Mouse (Mus musculus): ENCODE data around the gene 7420426K07Rik. TPM values are rescaled to one million over a fixed set of nuclear protein-coding genes. Genes with fewer than 3 reads are reported as not detected.

7420426K07Rik gene
- total RNA-seq (2015) (not detected in 2 replicates), total RNA-seq (2017) (not detected in 2 replicates)

DNA sequence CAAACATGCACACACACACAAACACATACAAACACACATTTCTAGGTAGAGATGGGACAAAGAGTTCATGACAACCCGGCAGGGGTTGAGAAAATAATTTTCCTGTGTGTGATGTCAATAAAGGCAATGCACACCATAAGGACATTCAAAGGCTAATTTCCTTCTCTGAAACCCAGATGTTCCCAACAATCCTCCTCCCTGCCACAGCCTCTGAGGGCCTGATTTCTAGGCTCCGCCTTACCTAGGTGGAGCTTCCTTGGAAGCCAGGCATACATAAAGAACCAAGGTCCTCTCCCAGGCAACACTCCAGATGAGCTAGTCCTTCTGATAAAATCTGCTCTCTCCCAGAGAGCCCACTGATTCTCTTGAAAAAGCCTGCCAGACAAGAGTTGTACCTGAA, at the start of gene 7420426K07Rik:
Gene 7420426K07Rik, plus strand, starts transcription at position 301 of the 400 bp plus-strand sequence.
- no peak for ATAC-seq (replicated peaks; ENCODE audit: poor library complexity)

DNA sequence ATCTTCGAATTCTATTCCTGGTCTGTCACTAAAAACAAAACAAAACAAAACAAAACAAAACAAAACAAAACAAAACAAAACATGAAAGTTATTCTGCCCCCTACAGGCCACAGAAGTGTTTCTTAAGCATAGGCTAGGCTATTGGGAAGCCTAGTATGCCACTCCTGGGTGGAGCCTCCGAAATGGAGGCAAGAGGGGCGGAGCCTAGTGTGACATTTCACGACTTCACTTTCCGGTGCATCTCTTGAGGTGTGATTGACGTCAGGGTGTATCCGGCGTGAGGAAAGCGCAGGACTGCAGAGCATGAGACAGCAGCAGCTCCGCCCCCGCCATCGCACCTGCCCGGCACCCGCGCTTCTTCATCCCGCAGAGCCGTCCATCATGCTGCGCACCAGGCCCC, 46.7 kb upstream of the 7420426K07Rik start, which contains the start of gene Prr23a2:
Gene Prr23a2, plus strand, starts transcription at position 285 of the 400 bp plus-strand sequence.
- no peak for ATAC-seq (replicated peaks; ENCODE audit: poor library complexity)

DNA sequence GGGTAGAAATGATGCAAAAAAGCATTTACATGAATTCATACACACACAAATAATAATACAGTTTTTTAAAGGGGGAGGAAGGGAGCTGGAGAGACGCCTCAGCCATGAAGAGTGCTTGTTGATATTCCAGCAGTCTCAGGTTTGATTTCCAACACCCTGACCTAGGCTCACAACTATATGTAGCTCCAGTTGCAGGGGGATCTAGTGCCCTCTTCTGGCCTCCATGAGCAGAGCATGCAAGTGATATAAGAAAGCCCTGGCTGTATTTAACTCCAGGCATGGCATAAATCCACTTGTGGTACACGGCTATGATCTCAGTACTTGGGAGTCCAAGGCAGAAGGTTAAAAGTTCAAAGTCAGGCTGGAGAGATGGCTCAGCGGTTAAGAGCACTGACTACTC, 39.5 kb upstream of the 7420426K07Rik start:
- ATAC-seq (replicated peaks; ENCODE audit: poor library complexity): no peak

DNA sequence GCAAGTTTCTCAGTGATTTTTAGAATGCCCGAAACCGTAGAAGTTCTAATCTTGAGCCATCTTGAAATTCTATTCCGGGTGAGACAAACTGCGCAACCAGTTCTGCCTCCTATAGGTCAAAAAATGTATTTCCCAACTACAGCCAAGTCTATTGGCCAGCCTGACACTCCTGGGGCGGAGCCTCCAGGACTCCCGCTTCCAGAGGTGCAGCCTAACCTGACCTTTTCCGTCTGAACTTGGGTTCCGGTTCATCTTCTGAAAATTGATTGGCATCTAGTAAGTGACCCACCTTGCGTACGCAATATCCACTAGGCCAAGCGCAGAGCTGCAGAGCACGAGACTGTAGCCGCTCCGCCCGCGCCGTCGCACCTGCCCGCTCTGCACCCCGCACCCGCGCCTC, 38.3 kb upstream of the 7420426K07Rik start, which contains the start of gene Prr23a3:
Gene Prr23a3, plus strand, starts transcription at position 197 of the 400 bp plus-strand sequence.
- ATAC-seq (replicated peaks; ENCODE audit: poor library complexity): no peak

DNA sequence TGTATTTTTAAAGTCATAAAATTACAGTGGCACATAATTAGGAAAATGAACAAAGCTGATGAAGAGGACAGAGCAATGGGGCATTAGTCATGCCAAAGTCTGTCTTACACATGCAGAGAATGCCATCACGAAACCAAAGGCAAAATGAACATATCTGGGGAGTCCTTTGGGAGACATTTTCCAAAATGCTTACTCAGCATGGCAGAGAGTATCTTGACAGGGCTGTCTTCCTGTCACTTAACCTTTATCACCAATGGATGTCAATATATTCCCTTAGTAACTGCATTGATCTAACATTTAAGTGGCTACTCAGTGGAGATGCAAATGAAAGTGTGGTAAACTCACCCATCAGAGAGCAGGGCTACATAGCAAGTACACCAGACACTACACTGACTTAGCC, 1.4 kb upstream of the 7420426K07Rik start:
- no peak for ATAC-seq (replicated peaks; ENCODE audit: poor library complexity)

DNA sequence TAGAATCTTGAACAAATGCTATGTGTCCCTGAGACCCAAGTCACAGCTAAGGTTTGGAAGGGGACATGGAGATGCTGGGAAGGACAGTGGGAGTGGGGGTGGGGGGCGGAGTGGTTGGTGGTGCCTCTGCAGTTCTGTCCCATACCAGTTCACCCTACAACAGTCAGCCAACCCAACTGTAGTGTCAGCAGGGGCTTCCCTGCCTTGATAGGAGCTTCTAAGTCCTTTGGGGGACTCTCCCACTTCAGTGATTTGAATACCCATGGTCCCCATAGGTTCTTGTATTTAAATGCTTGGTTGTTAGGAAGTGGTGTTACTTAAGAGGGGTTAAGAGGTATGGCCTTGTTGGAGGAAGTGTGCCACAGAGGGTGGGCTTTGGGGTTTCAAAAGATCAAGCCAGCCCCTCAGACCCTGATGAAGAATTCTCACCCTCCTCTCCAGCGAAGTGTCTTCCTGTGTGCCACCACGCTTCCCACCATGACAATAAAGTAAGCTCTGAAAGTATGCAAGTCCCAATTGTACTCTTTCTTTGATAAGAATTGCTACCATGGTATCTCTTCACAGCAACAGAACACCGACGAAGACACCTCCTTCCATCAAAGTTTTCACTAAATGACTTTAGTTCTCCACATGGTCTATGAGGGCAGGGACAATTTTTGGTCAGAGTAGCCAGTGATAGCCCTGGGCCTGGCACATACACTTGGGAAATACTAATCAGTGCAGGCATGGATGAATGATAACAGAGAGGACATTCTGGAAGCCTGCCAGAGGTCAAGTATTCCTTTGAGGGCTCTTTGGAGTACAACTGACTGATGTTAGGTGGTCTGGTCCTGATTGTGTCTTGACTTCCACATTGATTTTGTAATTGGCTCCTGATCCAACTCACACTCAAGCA, 18.0 kb downstream of the 7420426K07Rik start:
- ATAC-seq (replicated peaks; ENCODE audit: poor library complexity): no peak

DNA sequence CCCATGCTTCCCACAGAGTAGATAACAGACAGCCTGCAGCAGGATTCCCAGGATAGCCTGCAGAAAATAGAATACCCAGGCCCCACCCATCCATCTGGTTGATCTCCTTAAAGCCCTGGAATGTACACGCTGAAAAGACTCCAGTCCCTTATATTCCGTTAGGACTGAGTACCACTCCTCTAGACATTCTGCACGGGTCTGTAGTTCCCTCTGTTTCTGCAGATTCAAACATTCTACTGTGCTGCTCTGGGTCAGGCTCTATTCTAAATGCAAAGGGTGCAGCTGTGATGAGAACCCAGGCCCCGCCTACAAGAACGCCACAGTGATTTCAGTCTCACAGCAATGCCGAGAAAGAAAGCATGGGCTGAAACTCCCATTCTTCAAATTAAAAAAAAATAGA, 20.2 kb downstream of the 7420426K07Rik start:
- ATAC-seq (replicated peaks; ENCODE audit: poor library complexity): no peak

DNA sequence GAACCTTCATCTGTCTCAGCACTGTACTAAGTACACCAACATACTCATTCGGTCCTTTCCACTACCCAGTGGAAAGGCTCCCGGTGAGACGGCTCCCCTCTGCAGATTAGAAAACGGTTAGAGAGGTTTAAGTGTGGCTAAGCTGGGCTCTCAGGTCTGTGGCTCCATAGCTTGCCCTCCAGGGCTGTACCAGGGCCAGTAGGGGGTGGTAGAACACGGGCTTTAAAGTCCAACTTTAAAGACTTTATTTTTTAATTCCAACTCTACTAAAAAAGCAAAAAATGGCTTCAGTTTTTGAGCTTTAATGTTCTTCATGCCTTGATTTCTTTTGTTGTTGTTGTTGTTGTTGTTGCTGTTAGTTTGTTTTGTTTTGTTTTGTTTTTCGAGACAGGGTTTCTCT, 21.3 kb downstream of the 7420426K07Rik start:
- no peak for ATAC-seq (replicated peaks; ENCODE audit: poor library complexity)

DNA sequence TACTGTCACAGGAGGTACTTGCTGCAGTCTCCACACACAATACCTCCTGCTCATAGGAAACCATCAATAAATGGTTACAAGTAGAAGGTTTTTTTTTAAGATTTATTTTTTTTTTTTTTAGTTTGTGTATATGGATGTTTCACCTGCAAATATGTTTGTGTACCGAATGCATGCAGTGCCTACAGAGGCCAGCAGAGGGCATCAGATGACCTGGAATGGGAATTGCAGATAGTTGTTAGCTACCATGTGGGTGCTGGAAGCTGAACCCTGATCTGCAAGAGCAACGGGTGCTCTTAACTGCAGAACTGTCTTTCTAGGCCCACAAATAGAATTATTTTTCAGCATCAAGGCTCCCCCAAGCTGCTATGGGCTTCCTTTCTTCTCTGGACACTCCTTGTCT, 26.6 kb downstream of the 7420426K07Rik start:
- ATAC-seq (replicated peaks; ENCODE audit: poor library complexity): no peak

DNA sequence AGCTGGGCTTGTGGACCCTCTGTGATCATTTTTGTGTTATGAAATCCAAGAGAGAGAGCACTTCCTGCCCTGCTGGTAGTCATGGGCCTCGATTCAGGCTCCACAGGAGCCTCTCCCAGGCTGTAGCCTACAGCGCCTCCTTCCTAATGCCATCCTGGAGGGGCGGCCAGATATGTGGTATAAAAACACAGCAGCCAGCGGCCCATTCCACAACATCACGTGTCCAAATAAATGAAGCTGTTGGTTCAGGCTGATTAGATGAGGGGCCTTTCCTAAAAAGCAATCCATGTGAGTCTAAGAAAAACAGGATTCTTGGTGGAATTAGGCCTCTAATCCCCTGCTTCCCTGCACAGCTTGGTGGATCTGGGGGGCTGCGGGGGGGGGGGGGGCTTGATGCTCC, 30.0 kb downstream of the 7420426K07Rik start:
- no peak for ATAC-seq (replicated peaks; ENCODE audit: poor library complexity)

DNA sequence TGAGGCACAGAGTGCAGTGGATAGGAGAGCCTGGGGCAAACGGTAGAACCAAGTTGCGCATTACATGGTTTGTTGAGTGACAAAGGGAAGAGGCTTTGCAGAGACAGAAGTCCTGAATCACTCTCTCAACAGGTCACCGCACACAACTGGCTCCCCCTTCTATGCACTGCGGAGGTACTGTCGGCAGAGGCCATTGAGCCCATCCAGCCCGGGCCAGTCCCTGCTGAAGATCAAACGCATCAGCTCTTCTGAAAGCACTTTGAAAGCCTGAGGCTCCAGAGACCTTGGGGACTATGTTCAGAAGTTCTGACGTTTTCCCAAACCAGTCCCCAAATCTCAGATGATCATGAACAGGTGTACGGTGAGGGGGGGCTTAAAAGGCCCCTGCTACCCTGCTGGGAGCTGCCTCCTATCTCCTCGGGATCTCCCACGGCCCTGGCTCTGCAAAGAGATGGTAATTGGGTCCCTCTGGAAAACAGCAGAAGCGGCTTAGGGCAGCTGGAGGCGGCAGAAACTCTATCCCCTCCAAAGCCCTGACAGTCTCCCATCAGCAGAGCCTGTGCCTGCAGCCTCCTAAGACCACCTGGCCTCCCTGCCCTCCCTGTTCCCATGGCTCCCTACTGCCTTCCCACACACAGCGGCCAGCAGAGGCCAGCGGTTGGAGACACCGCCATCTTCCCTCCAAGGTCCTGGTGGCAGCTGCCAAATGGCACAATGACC, 32.4 kb downstream of the 7420426K07Rik start:
- ATAC-seq (replicated peaks; ENCODE audit: poor library complexity): no peak

DNA sequence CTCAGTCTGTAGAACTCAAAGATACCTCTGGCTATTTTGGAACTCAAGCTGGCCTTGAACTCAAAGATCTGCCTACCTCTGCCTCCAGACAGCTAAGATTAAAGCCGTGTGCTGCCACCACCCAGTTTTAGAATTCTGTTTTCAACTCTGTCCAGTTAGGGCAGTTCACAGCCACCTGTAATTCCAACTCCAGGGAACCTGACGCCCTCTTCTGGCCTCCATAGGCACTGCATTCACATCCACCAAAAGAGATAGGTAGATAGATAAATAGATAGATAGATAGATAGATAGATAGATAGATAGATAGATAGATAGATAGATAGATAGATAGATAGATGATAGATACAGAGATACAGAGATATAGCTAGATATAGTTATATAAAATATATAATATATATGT, 36.4 kb downstream of the 7420426K07Rik start:
- no peak for ATAC-seq (replicated peaks; ENCODE audit: poor library complexity)

DNA sequence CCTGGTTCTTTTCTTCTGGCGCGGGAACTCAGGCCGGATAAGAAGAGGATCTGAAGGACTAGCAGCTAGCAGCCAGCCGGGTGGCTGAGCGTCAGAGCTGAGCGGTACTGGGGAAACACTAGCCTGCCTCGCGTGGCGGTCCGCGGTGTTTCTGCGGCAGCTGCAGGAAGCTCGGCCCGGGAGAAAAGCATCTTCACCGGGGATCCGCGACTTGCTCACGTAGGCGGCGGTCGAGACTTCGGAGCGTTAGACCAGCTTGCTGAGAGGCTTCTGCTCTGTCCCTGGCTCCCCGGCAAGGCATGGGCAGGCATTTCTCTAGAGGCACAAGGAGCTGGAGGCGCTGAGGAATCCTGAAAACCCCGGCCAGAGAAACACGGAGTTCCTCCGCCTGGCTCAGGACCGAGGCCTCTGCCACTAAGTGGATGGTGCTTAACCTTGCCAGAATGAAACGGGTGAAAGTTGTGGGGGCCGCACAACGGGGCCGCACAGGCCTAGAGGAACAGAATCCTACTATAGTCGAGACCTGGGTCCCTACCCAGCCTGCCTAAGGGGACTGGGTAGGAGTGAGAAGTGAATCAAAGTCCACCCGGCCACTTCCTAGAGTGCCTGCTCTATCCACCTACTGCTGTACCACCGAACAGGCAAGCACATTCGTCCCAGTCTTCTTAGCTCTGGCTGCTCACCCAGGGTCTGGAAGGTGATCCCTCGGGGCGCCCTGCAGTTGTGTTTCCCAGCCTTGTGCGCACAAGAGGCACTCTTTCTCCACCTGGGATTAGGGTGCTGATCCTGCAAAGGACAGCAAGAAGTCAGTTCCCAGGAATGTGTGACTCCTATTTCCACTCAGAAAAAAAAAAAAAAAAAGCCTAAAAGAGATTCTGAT, 49.5 kb downstream of the 7420426K07Rik start:
- ATAC-seq (replicated peaks; ENCODE audit: poor library complexity): peak; percentile 32

DNA sequence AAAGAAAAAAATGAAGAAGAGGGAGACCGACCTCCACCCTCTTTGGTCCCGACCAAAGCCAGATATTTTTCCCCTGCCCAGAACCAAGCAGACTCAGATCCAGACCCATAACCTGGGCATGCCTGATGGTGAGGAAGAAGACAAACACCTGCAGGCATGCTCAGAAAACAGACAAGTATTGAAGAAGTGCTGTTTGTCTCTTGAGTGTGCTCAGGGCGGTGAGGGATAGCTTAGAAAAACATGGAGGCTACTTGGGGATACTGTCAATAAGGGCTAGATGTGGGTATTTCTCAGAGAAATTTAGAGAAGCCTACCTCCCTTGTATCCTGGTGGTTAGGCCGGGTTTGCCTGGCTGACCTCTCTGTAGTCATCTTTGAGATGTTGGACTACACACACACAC, 50.4 kb downstream of the 7420426K07Rik start:
- no peak for ATAC-seq (replicated peaks; ENCODE audit: poor library complexity)

DNA sequence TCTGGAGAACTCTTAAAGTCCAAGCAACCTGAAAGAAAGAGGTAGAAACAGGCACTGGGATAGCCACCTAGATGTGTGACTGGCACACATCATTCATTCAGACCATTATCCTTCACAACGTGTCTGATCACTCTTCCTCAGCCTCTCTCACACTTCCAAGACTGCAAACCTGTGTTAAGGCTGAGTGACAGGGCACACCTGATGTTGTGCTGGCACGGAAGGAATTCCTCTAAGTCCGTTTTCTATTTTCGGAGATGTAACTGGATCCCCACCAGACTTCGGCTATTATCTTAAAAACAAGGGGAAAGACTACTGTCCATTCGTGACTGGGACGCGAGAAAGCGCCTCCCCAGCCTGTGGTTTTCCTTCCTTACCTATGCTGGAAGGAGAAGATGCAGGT, 50.9 kb downstream of the 7420426K07Rik start:
- ATAC-seq (replicated peaks; ENCODE audit: poor library complexity): no peak

Other genes starting within 250 kb of the 7420426K07Rik start
- gene Prr23a1, start 60.6 kb upstream of the 7420426K07Rik start, total RNA-seq (2015): not detected in 2 replicates
- gene Prr23a1, start 60.6 kb upstream of the 7420426K07Rik start, total RNA-seq (2017): not detected in 2 replicates
- gene Prr23a2, start 46.6 kb upstream of the 7420426K07Rik start, total RNA-seq (2015): not detected in 2 replicates
- not detected in 2 replicates for gene Prr23a2, start 46.6 kb upstream of the 7420426K07Rik start, total RNA-seq (2017)
- not detected in 2 replicates for gene Prr23a3, start 38.4 kb upstream of the 7420426K07Rik start, total RNA-seq (2015)
- not detected in 2 replicates for gene Prr23a3, start 38.4 kb upstream of the 7420426K07Rik start, total RNA-seq (2017)
- gene Foxl2, start 52.2 kb downstream of the 7420426K07Rik start, total RNA-seq (2015): not detected in 2 replicates
- not detected in 2 replicates for gene Foxl2, start 52.2 kb downstream of the 7420426K07Rik start, total RNA-seq (2017)
- gene Faim, start 83.3 kb downstream of the 7420426K07Rik start, total RNA-seq (2015): 45.6 and 51.6 TPM in 2 replicates
- gene Faim, start 83.3 kb downstream of the 7420426K07Rik start, total RNA-seq (2017): 115 and 117 TPM in 2 replicates
- gene Gm1123, start 132.6 kb downstream of the 7420426K07Rik start, total RNA-seq (2015): not detected in 2 replicates
- gene Gm1123, start 132.6 kb downstream of the 7420426K07Rik start, total RNA-seq (2017): not detected in 2 replicates
- 12.3 and 13.5 TPM in 2 replicates for gene Pik3cb, start 237.5 kb downstream of the 7420426K07Rik start, total RNA-seq (2015)
- gene Pik3cb, start 237.5 kb downstream of the 7420426K07Rik start, total RNA-seq (2017): 4.6 and 5.3 TPM in 2 replicates

Data from megakaryocyte progenitor cell, adult 5-6 weeks (primary cell).